Mouse (Mus musculus) bone marrow macrophage, adult 2 months (primary cell): Measurements from ENCODE around the gene Celsr1.

Source experiments
- CTCF ChIP-seq: IDR thresholded peaks from 2 replicates; pipeline ENCODE4 v1.5.1; 2012; ENCODE audit warnings: low read depth, mild to moderate bottlenecking, low read length, moderate library complexity
- POLR2A ChIP-seq: IDR thresholded peaks from 2 replicates; pipeline ENCODE4 v1.6.1; 2012; ENCODE audit warnings: mild to moderate bottlenecking, low read depth, low read length, borderline replicate concordance

GRCm38 (mm10) chr15:86017336-86017735 is 16.2 kb downstream of the Celsr1 start:
- TF ChIP-seq CTCF: no peak
- no peak for TF ChIP-seq POLR2A
